Mouse (Mus musculus): ENCODE measurements around the gene Psmb2. TPM values are rescaled to one million over a fixed set of nuclear protein-coding genes. Genes with fewer than 3 reads are reported as not detected.

Psmb2 gene
- total RNA-seq (2021) = 100 to 1,000 TPM; 172 to 173 TPM
- long read RNA-seq, experiment 1, transcript Psmb2-201 (6 exons, 859 nt) = major isoform, 256 of 267 reads
- long read RNA-seq, experiment 1, transcript Psmb2-203 (5 exons, 708 nt) = minor isoform, 5 of 267 reads
- long read RNA-seq, experiment 1, partial matches to known transcripts = 3 of 267 reads
- long read RNA-seq, experiment 1, other reads (novel, unspliced or antisense) = 3 of 267 reads
- long read RNA-seq, experiment 2, transcript Psmb2-201 (6 exons, 859 nt) = major isoform, 210 of 222 reads
- long read RNA-seq, experiment 2, partial matches to known transcripts = 4 of 222 reads
- long read RNA-seq, experiment 2, other reads (novel, unspliced or antisense) = 5 of 222 reads

- DNase-seq (ENCODE audit: low spot score in 2 of 2) = peak; percentile 98 to 99
These were observed at the start of gene Psmb2 for GRCm38 (mm10) chr4:126677054-126678003. Psmb2 (plus strand) TSS chr4:126677630.

GRCm38 (mm10) chr4:126631922-126632321 lies 45.5 kb upstream of the Psmb2 start:
- DNase-seq (ENCODE audit: low spot score in 2 of 2) = no peak

- no peak for DNase-seq (ENCODE audit: low spot score in 2 of 2)
These were observed 44.8 kb upstream of the Psmb2 start for GRCm38 (mm10) chr4:126632668-126633067.

- no peak for DNase-seq (ENCODE audit: low spot score in 2 of 2)
These were observed 41.1 kb upstream of the Psmb2 start for GRCm38 (mm10) chr4:126636330-126636729.

- no peak for DNase-seq (ENCODE audit: low spot score in 2 of 2)
These were observed 40.0 kb upstream of the Psmb2 start for GRCm38 (mm10) chr4:126637446-126637845.

- no peak for DNase-seq (ENCODE audit: low spot score in 2 of 2)
These were observed 38.1 kb upstream of the Psmb2 start for GRCm38 (mm10) chr4:126639339-126639738.

- DNase-seq (ENCODE audit: low spot score in 2 of 2) = no peak
These were observed 35.5 kb upstream of the Psmb2 start for GRCm38 (mm10) chr4:126641901-126642300.

- DNase-seq (ENCODE audit: low spot score in 2 of 2) = no peak
These were observed 33.6 kb upstream of the Psmb2 start for GRCm38 (mm10) chr4:126643815-126644214.

GRCm38 (mm10) chr4:126644333-126644963 lies 33.0 kb upstream of the Psmb2 start:
- DNase-seq (ENCODE audit: low spot score in 2 of 2) = no peak

- DNase-seq (ENCODE audit: low spot score in 2 of 2) = no peak
These were observed 29.2 kb upstream of the Psmb2 start for GRCm38 (mm10) chr4:126647996-126648910.

GRCm38 (mm10) chr4:126653148-126653547 lies 24.3 kb upstream of the Psmb2 start:
- no peak for DNase-seq (ENCODE audit: low spot score in 2 of 2)

GRCm38 (mm10) chr4:126655356-126655755 lies 22.1 kb upstream of the Psmb2 start:
- DNase-seq (ENCODE audit: low spot score in 2 of 2) = no peak

GRCm38 (mm10) chr4:126661249-126661648 lies 16.2 kb upstream of the Psmb2 start:
- DNase-seq (ENCODE audit: low spot score in 2 of 2) = no peak

GRCm38 (mm10) chr4:126667075-126667474 lies 10.4 kb upstream of the Psmb2 start:
- DNase-seq (ENCODE audit: low spot score in 2 of 2) = no peak

GRCm38 (mm10) chr4:126682298-126682697 lies 4.9 kb downstream of the Psmb2 start:
- DNase-seq (ENCODE audit: low spot score in 2 of 2) = no peak

- no peak for DNase-seq (ENCODE audit: low spot score in 2 of 2)
These were observed 5.7 kb downstream of the Psmb2 start for GRCm38 (mm10) chr4:126683084-126683483.

GRCm38 (mm10) chr4:126689457-126689856 lies 12.0 kb downstream of the Psmb2 start:
- DNase-seq (ENCODE audit: low spot score in 2 of 2) = no peak

GRCm38 (mm10) chr4:126693021-126693420 lies 15.6 kb downstream of the Psmb2 start:
- no peak for DNase-seq (ENCODE audit: low spot score in 2 of 2)

- DNase-seq (ENCODE audit: low spot score in 2 of 2) = no peak
These were observed 19.5 kb downstream of the Psmb2 start for GRCm38 (mm10) chr4:126696908-126697307.

- DNase-seq (ENCODE audit: low spot score in 2 of 2) = no peak
These were observed 29.4 kb downstream of the Psmb2 start for GRCm38 (mm10) chr4:126706630-126707438.

Data from adrenal gland, postnatal 4 days (tissue).